Mouse (Mus musculus): ENCODE data around the gene Fktn.

The Fktn gene

DNA sequence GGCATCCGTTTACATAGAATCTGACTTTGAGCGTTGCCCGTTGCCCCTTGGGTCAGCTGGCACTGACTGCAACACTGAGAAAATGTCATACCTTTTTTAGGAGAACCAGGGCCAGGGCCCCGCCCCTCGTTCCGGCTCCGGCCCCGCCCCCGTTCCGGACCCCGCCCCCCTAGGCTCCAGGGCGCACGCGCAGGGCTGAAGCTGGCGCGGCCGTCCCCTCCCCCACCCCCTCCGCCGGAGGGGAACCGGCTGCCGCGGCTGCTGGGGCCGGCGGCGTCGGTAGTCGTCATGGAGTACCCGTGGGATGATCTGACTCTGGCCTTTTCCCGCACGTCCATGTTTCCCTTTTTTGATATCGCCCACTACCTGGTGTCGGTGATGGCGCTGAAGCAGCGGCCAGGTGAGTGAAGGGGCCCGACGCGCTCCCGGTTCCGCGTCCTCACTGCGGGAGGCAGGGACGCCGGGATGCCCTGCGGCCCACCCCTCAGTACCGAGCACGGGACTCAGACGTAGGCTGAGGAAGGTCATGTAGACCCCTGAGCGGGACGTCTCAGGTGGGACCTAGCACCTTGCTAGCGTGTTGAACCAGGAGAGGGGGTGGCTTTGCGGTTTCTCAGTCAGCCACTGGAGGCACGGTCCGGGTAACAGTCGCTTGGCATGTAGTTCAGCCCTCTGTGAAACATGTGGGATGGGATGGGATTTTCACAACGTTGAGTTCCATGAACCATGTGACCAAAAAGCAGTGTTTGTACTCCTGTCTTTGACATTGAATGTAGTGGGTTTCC lies 112.2 kb downstream of the Fktn start, which contains the start of gene Tmem38b:
TSS of gene Tmem38b (plus strand) at position 225 of the 785 bp plus-strand sequence.
- peak; percentile 73 to 84 for DNase-seq (ENCODE audit: low spot score in 2 of 2)

DNA sequence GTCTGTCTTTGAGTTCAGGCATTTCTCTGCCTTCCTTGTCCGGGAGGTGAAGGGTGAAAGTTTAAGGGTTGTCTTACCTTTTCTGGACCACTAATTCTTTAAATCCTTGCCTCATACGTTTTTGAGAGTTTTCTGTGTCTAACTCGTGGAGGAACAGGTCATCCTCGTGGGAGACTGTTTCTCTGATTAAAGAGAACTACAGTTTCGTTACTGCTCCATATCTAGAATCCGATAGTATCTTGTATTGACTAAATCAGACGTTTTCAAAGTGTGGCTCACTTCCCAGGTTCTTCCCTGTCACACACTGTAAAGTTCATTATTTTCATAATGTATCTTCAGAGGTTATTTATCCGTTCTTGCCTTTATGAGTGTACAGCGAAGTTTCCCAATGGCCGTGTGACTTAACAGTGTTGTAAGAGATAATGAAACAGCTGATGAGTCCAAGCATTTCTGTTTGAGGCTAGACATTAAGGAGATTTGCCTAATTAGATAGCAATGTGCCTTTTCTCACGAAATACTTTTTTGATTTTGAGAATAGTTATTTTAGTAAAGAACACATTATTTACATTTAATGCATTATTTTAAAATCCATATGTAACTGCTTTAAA lies 112.9 kb downstream of the Fktn start:
- DNase-seq (ENCODE audit: low spot score in 2 of 2), result no peak
